Mouse (Mus musculus) heart, adult 2 months (tissue): Measurements from ENCODE around the gene Snrnp48. TPM values are rescaled to one million over a fixed set of nuclear protein-coding genes. Genes with fewer than 3 reads are reported as not detected.

Source experiments
- DNase-seq, 2 experiments: peaks; one replicate each; pipeline ENCODE4 v3.0.0; 2021
- H3K27ac ChIP-seq: fragments of 200-600 bp; 2 replicates; pipeline ENCODE4 v1.8.1; 2022
- H3K27me3 ChIP-seq: fragments of 200-500 bp; 2 replicates; pipeline ENCODE4 v1.6.1; 2012; ENCODE audit warnings: mild to moderate bottlenecking, low read length, inconsistent platforms, mixed read lengths; ENCODE audit not compliant: control insufficient read depth, insufficient read depth
- H3K36me3 ChIP-seq: fragments of 200-500 bp; 2 replicates; pipeline ENCODE4 v1.6.1; 2012; ENCODE audit warnings: low read length, inconsistent platforms; ENCODE audit not compliant: control insufficient read depth, insufficient read depth
- H3K4me1 ChIP-seq: fragments of 200-500 bp; 2 replicates; pipeline ENCODE4 v1.6.1; 2011; ENCODE audit warnings: low read length; ENCODE audit not compliant: control insufficient read depth, insufficient read depth
- H3K4me3 ChIP-seq: fragments of 200-600 bp; 2 replicates; pipeline ENCODE4 v1.8.1; 2022
- H3K79me2 ChIP-seq: fragments of 200-500 bp; replicated peaks from 2 replicates; pipeline ENCODE4 v1.6.1; 2012; ENCODE audit warnings: mild to moderate bottlenecking, inconsistent platforms, low read length, moderate library complexity, mixed read lengths; ENCODE audit not compliant: control insufficient read depth, insufficient read depth
- H3K9ac ChIP-seq: fragments of 200-500 bp; 2 replicates; pipeline ENCODE4 v1.6.1; 2012; ENCODE audit warnings: low read depth, mild to moderate bottlenecking, control low read depth, inconsistent platforms, low read length, mixed read lengths
- CTCF ChIP-seq: fragments of 200-600 bp; IDR thresholded peaks from 2 replicates; pipeline ENCODE4 v1.8.1; 2022; ENCODE audit warnings: antibody characterized with exemption, mild to moderate bottlenecking, moderate library complexity
- EP300 ChIP-seq: fragments of 200-500 bp; IDR thresholded peaks from 2 replicates; pipeline ENCODE4 v1.6.1; 2011; ENCODE audit warnings: low read depth, low read length, control low read depth; ENCODE audit not compliant: insufficient read depth
- POLR2A ChIP-seq: fragments of 200-500 bp; IDR thresholded peaks from 2 replicates; pipeline ENCODE4 v1.6.1; 2011; ENCODE audit warnings: mild to moderate bottlenecking, low read depth, low read length, control low read depth; ENCODE audit not compliant: insufficient read depth
- WGBS: fragments of 180-500 bp; shearing (Covaris S2); methylation state at CpG from one replicate; pipeline ENCODE4 v1.1.7; 2018; 5-methylcytosine and 5-hydroxymethylcytosine counted together
- intact Hi-C: fragments of 180-260 bp; cut with DNase I; formaldehyde crosslinking; loops from one replicate; pipeline ENCODE4 v1.15.1; 2025
- polyA plus RNA-seq: library from polyadenylated mRNA; depleted of rRNA; stranded (reverse); fragments of >200 nt; gene quantifications from 2 replicates; pipeline ENCODE4 v1.2.3, GENCODE M21; 2012
- total RNA-seq, 2 experiments: library from RNA; stranded (reverse); gene quantifications; 2 replicates each; pipeline ENCODE4 v1.2.3; 2021

Gene Snrnp48
- total and polyA plus RNA-seq, 3 experiments = 9.6 to 11.9 (median 9.7) TPM

GRCm38 (mm10) chr13:38164932-38165331, 39.8 kb upstream of the Snrnp48 start:
- H3K27ac ChIP-seq = peak overlapping the region; percentile 81
- TF ChIP-seq CTCF = no peak
- TF ChIP-seq EP300 = 0 out of 2 replicates have a peak, but pooled peaks have one; percentile 58
- peaks cover 26% of the 10 kb centered on the region for H3K36me3 ChIP-seq
- no peak overlapping the region for H3K4me3 ChIP-seq
- H3K79me2 ChIP-seq = peaks cover 6% of the 10 kb centered on the region
- peak overlapping the region; percentile 28 for H3K9ac ChIP-seq
- H3K4me1 ChIP-seq = peaks cover 8% of the 10 kb centered on the region
- WGBS = 61% methylated on average over 11 of the region's 11 CpGs
- intact Hi-C loops = no loop called here
- peaks cover 3% of the 10 kb centered on the region; the same call in 1 of the 2 replicates for H3K27me3 ChIP-seq
- DNase-seq = peak in 1 of 2 experiments; percentile 61

GRCm38 (mm10) chr13:38167056-38167455, 37.7 kb upstream of the Snrnp48 start:
- intact Hi-C loops = no loop called here
- no peak overlapping the region for H3K4me3 ChIP-seq
- H3K27me3 ChIP-seq = no peaks in the 10 kb centered on the region
- H3K36me3 ChIP-seq = peaks cover 32% of the 10 kb centered on the region
- 85% methylated on average over 3 of the region's 3 CpGs for WGBS
- H3K9ac ChIP-seq = no peak overlapping the region
- no peaks in the 10 kb centered on the region; the same call in 1 of the 2 replicates for H3K79me2 ChIP-seq
- no peak for DNase-seq
- H3K27ac ChIP-seq = no peak overlapping the region
- no peak for TF ChIP-seq CTCF
- TF ChIP-seq POLR2A = no peak
- peaks cover 14% of the 10 kb centered on the region for H3K4me1 ChIP-seq

GRCm38 (mm10) chr13:38170707-38171144, 34.0 kb upstream of the Snrnp48 start:
- Histone ChIP-seq H3K36me3 (peaks cover 16% of the 10 kb centered on the region), H3K4me3 (no peak overlapping the region), H3K27me3 (no peaks in the 10 kb centered on the region), H3K9ac (no peak overlapping the region), H3K27ac (peak overlapping the region; percentile 88), H3K79me2 (no peaks in the 10 kb centered on the region), H3K4me1 (peaks cover 6% of the 10 kb centered on the region)
- TF ChIP-seq EP300 = peak; percentile 60; the same call in 1 of the 2 replicates
- no peak; the same call in 1 of the 2 replicates for TF ChIP-seq POLR2A
- 0% methylated on average over 4 of the region's 4 CpGs for whole genome bisulfite sequencing
- intact Hi-C loops = loop anchor here (1.0 to 5.0 kb wide), 2 partner anchors 22 to 108 kb away; no protein-coding TSS in a partner anchor
- DNase-seq = peak; percentile 56 to 74

- H3K4me1 ChIP-seq = no peaks in the 10 kb centered on the region
- H3K9ac ChIP-seq = no peak overlapping the region
- H3K36me3 ChIP-seq = no peaks in the 10 kb centered on the region
- H3K79me2 ChIP-seq = no peaks in the 10 kb centered on the region
- H3K27me3 ChIP-seq = no peaks in the 10 kb centered on the region
- TF ChIP-seq POLR2A = no peak
- no peak for TF ChIP-seq EP300
- no peak for TF ChIP-seq CTCF
- intact Hi-C loops = no loop called here
- H3K4me3 ChIP-seq = no peak overlapping the region
- DNase-seq = no peak
- 89% methylated on average over 10 of the region's 10 CpGs for WGBS
- H3K27ac ChIP-seq = no peak overlapping the region
Measured at GRCm38 (mm10) chr13:38193406-38193805, 11.3 kb upstream of the Snrnp48 start.

GRCm38 (mm10) chr13:38201413-38201812, 3.3 kb upstream of the Snrnp48 start:
- Histone ChIP-seq H3K36me3 (peaks cover 3% of the 10 kb centered on the region), H3K4me1 (peaks cover 2% of the 10 kb centered on the region), H3K79me2 (no peaks in the 10 kb centered on the region; the same call in 1 of the 2 replicates), H3K27me3 (no peaks in the 10 kb centered on the region), H3K4me3 (no peak overlapping the region), H3K27ac (no peak overlapping the region), H3K9ac (no peak overlapping the region)
- WGBS = 66% methylated on average over 6 of the region's 6 CpGs
- DNase-seq = no peak
- TF ChIP-seq CTCF = no peak
- TF ChIP-seq EP300 = no peak
- no peak for TF ChIP-seq POLR2A
- intact Hi-C loops = loop anchor here (10.0 kb wide), 2 partner anchors 137 to 433 kb away; partner anchors contain the start of gene Bloc1s5

- Histone ChIP-seq H3K36me3 (peaks cover 3% of the 10 kb centered on the region), H3K4me3 (peak overlapping the region; percentile 91), H3K27ac (no peak overlapping the region), H3K9ac (no peak overlapping the region), H3K27me3 (no peaks in the 10 kb centered on the region), H3K4me1 (peaks cover 2% of the 10 kb centered on the region), H3K79me2 (peaks cover 3% of the 10 kb centered on the region)
- TF ChIP-seq EP300 (no peak), POLR2A (no peak), CTCF (no peak)
- intact Hi-C loops = loop anchor here (10.0 kb wide), 2 partner anchors 139 to 431 kb away; partner anchors contain the start of gene Bloc1s5
- no peak for DNase-seq
- WGBS = 56% methylated on average over 4 of the region's 4 CpGs
Measured at GRCm38 (mm10) chr13:38204171-38204570, 567 bp upstream of the Snrnp48 start.
